Mouse (Mus musculus) cerebellum, adult 2 months (tissue): Measurements from ENCODE around the gene Olfr92.

ENCODE experiments used
- CTCF ChIP-seq: fragments of 200-500 bp; IDR thresholded peaks from 2 replicates; pipeline ENCODE4 v1.5.1; 2011; ENCODE audit warnings: low read depth, mild to moderate bottlenecking, control low read depth, low read length, moderate library complexity, borderline replicate concordance; ENCODE audit not compliant: insufficient read depth
- POLR2A ChIP-seq: fragments of 200-500 bp; IDR thresholded peaks from 2 replicates; pipeline ENCODE4 v1.6.1; 2011; ENCODE audit warnings: low read length, control low read depth, borderline replicate concordance; ENCODE audit not compliant: insufficient read depth

GRCm38 (mm10) chr17:37078990-37079389 is 40.9 kb downstream of the Olfr92 start:
- TF ChIP-seq CTCF = no peak
- no peak for TF ChIP-seq POLR2A
